Mouse (Mus musculus) liver, postnatal 0 days (tissue): ENCODE measurements at regions not wholly inside any gene's neighbourhood (a gene's known extent, or its start where the extent isn't known, plus 50 kb on each side); places are given as distances from the start of the nearest gene placed in this dataset.

ENCODE experiments used
- ATAC-seq: fragments of 200-750 bp; cut with Nextera tagmentation; 2 replicates; pipeline ENCODE4 v1.8.0; 2017; ENCODE audit warnings: mild to moderate bottlenecking, moderate library complexity
- DNase-seq: peaks from one replicate; pipeline ENCODE4 v3.0.0-alpha.2; 2016
- H3K27ac ChIP-seq: fragments of 300-500 bp; sonication (generic); 2 replicates; pipeline ENCODE4 v1.5.1; 2014; ENCODE audit warnings: antibody characterized with exemption, moderate library complexity, mild to moderate bottlenecking, low read depth
- H3K27me3 ChIP-seq: fragments of 300-500 bp; sonication (generic); 2 replicates; pipeline ENCODE4 v1.6.1; 2014; ENCODE audit warnings: low read length, control low read depth, mixed read lengths; ENCODE audit not compliant: insufficient read depth
- H3K36me3 ChIP-seq: fragments of 300-500 bp; sonication (generic); replicated peaks from 2 replicates; pipeline ENCODE4 v1.6.1; 2014; ENCODE audit warnings: mild to moderate bottlenecking, control low read depth, low read length, moderate library complexity, mixed read lengths; ENCODE audit not compliant: insufficient read depth
- H3K4me1 ChIP-seq: fragments of 300-500 bp; sonication (generic); 2 replicates; pipeline ENCODE4 v1.6.1; 2014; ENCODE audit warnings: antibody characterized with exemption, mild to moderate bottlenecking, control low read depth; ENCODE audit not compliant: insufficient read depth
- H3K4me2 ChIP-seq: fragments of 300-500 bp; sonication (generic); 2 replicates; pipeline ENCODE4 v1.6.1; 2014; ENCODE audit warnings: low read depth, mild to moderate bottlenecking, low read length, moderate library complexity, mixed read lengths
- H3K4me3 ChIP-seq: fragments of 300-500 bp; sonication (generic); 2 replicates; pipeline ENCODE4 v1.5.1; 2014; ENCODE audit warnings: low read depth, low read length
- H3K9ac ChIP-seq: fragments of 300-500 bp; sonication (generic); replicated peaks from 2 replicates; pipeline ENCODE4 v1.6.1; 2014; ENCODE audit warnings: mild to moderate bottlenecking, moderate library complexity
- H3K9me3 ChIP-seq: fragments of 300-500 bp; sonication (generic); 2 replicates; pipeline ENCODE4 v1.6.1; 2016; ENCODE audit warnings: mild to moderate bottlenecking, control low read depth, low read length, mixed read lengths
- CTCF ChIP-seq: sonication (generic); IDR thresholded peaks from 2 replicates; pipeline ENCODE4 v1.5.1; 2016; ENCODE audit warnings: antibody characterized with exemption, low read depth
- EP300 ChIP-seq: IDR thresholded peaks from 2 replicates; pipeline ENCODE4 v1.6.1; 2016; ENCODE audit warnings: antibody characterized with exemption, low read depth, mild to moderate bottlenecking
- WGBS: fragments of 180-500 bp; shearing (Covaris S2); extraction: QIAGEN DNeasy Blood & Tissue Kit; methylation state at CpG from one replicate; pipeline ENCODE4 v1.1.7; 2014; ENCODE audit not compliant: insufficient replicate concordance; 5-methylcytosine and 5-hydroxymethylcytosine counted together

DNA sequence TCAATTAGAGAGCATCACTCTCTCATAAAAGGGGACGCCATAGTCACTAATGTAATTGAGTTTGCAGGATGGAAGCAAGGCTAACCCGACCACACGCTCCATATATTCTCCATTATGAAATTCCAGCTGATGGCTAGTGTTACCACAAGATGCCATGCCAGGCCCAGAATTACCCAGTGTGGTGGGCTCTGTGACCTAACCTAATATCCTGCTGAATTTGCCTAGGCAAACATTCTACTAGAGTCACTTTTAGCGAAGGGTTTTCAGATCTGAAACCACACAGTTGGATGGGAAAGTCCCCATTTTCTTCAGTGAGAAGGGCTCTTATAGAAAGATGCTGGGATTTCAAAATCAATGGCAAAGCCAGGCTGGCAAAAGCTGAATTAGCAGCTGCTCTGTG is 177.8 kb upstream of the Klf3 start:
- H3K27me3 ChIP-seq, result no peaks in the 10 kb centered on the region
- TF ChIP-seq EP300 (no peak), CTCF (no peak)
- no peak overlapping the region for H3K4me3 ChIP-seq
- WGBS, result 77% methylated on average over 4 of the region's 4 CpGs
- H3K4me1 ChIP-seq, result peaks cover 10% of the 10 kb centered on the region
- H3K27ac ChIP-seq, result no peak overlapping the region
- H3K9ac ChIP-seq, result no peak overlapping the region
- no peaks in the 10 kb centered on the region for H3K9me3 ChIP-seq
- H3K36me3 ChIP-seq, result no peaks in the 10 kb centered on the region
- H3K4me2 ChIP-seq, result no peak overlapping the region
- DNase-seq (no peak), ATAC-seq (no peak)

DNA sequence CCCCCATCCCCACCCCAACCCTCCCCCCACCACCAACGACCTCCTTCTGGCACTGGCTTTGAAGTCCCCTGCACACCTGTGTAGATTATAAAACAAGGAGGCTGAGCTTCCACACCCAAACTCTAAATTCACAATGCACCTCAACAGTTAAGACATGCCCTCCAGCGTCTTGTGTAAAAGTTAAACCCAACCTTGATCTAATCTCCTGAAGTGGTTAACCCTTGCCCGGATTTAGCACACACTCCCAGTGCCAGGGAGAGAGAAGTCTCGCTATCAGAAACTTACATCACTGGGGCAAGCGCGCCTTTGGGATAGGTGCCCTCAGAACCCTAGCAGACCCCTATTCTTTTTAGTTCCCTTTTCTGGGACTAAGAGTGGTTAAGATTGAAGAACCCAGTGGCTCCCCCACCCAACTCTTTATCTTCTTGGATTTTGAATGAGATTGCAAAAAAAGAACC is 177.3 kb upstream of the Klf3 start:
- H3K27ac ChIP-seq, result no peak overlapping the region
- peaks cover 10% of the 10 kb centered on the region for H3K4me1 ChIP-seq
- no peaks in the 10 kb centered on the region for H3K36me3 ChIP-seq
- no peak overlapping the region for H3K4me3 ChIP-seq
- TF ChIP-seq EP300 (no peak), CTCF (no peak)
- H3K9me3 ChIP-seq, result no peaks in the 10 kb centered on the region
- no peaks in the 10 kb centered on the region for H3K27me3 ChIP-seq
- ATAC-seq (no peak), DNase-seq (no peak)
- WGBS, result 23% methylated on average over 6 of the region's 6 CpGs
- H3K9ac ChIP-seq, result no peak overlapping the region
- 0 out of 2 replicates have a peak overlapping the region, but pooled peaks have one; percentile 14 for H3K4me2 ChIP-seq

DNA sequence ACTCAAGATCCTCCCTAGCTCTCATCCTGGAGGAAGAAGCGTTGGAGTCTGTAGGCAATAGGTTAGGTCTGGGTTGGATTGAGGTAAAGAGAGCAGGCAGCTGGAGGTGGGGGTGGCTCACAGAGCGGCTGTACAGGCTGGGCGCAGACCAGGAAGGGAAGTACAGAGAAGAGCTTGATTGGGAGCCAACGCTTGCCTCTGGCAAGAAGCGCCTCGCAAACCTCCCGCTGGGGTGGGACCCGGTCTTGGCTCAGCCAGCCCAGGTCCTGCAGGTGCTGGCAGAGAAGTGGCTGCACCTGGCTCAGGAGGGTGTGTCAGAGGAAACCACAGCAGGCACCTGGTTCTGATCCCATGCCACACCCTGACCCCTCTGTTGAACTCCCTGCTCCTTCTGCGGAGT is 176.8 kb upstream of the Klf3 start:
- H3K4me3 ChIP-seq, result no peak overlapping the region
- DNase-seq (no peak), ATAC-seq (no peak)
- H3K36me3 ChIP-seq, result no peaks in the 10 kb centered on the region
- no peaks in the 10 kb centered on the region for H3K9me3 ChIP-seq
- H3K9ac ChIP-seq, result no peak overlapping the region; the same call in 1 of the 2 replicates
- no peaks in the 10 kb centered on the region for H3K27me3 ChIP-seq
- no peak overlapping the region for H3K27ac ChIP-seq
- no peak for TF ChIP-seq CTCF
- no peak for TF ChIP-seq EP300
- 21% methylated on average over 9 of the region's 9 CpGs for WGBS
- peaks cover 10% of the 10 kb centered on the region for H3K4me1 ChIP-seq
- H3K4me2 ChIP-seq, result peak overlapping the region; percentile 14; the same call in 1 of the 2 replicates

DNA sequence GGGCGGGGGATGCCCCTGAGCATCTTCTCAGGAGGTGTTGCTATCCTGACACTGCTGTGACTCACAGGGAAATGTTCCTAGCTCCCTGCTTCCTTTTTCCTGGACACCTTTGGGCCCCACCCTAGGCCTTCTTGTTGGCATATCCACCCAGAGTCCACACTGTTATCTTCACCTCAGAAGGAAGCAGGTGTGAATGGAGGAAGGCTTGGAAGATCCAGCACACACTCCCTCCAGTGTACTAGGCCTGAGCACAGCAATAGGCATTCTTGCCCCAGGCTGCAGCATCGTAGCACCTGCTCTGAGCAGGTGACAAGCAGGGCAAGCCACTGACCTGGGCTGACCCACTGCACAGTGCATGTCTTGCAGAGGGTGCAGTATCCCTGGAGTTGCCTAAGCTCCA is 172.6 kb upstream of the Klf3 start:
- TF ChIP-seq EP300 (no peak), CTCF (no peak)
- no peak overlapping the region for H3K4me3 ChIP-seq
- H3K27me3 ChIP-seq, result no peaks in the 10 kb centered on the region
- no peak for ATAC-seq
- H3K36me3 ChIP-seq, result no peaks in the 10 kb centered on the region
- no peak overlapping the region for H3K4me2 ChIP-seq
- no peak overlapping the region for H3K27ac ChIP-seq
- no peak for DNase-seq
- H3K9ac ChIP-seq, result no peak overlapping the region
- no peaks in the 10 kb centered on the region for H3K9me3 ChIP-seq
- 85% methylated on average over 2 of the region's 2 CpGs for WGBS
- H3K4me1 ChIP-seq, result peaks cover 10% of the 10 kb centered on the region

DNA sequence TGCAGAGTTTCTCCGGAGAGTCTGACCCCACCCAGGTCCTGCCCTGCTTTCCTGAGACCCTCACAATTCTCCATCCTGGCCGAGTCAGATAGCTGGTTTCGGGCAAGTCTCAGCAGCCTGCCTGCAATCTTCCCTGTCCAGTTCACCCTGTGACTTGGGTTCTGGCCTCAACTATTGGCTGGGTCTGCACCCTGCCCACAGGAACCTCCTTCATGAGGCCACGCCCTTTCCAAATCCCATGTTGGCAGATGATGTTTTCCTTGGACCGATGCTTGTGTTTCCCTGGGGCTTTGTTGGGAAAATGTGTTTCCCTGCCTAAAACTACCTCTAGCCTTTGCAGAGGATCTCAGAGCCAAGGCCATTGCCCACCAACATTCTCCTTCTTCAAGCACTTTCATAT is 171.0 kb upstream of the Klf3 start:
- WGBS, result 77% methylated on average over 5 of the region's 5 CpGs
- no peak for ATAC-seq

DNA sequence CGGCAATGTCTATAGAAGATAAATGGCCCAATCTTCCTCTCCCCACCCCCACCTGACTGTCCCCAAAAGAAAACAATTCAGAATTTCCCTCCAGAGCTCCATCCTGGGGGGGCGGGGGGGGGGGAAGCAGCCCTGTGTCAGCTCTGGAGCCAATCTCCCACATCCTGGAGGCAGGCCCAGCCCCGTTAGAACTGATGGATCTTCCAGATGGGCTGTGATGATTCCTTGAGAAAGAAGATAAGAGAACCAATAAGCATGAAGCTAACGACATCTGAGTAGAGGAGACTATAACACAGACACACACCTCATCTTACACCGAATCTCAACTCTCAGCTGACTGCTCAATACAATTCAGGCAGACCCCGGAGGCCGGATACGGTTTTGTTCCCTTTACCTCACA is 169.2 kb upstream of the Klf3 start:
- Histone ChIP-seq H3K27ac (no peak overlapping the region), H3K9ac (no peak overlapping the region), H3K4me3 (no peak overlapping the region), H3K4me1 (peaks cover 7% of the 10 kb centered on the region), H3K4me2 (no peak overlapping the region), H3K27me3 (no peaks in the 10 kb centered on the region), H3K36me3 (no peaks in the 10 kb centered on the region), H3K9me3 (no peaks in the 10 kb centered on the region)
- TF ChIP-seq EP300 (no peak), CTCF (no peak)
- DNase-seq (no peak), ATAC-seq (no peak)
- WGBS, result 75% methylated on average over 8 of the region's 8 CpGs

More for the DNA sequence above, 171.0 kb upstream of the Klf3 start:
- Histone ChIP-seq H3K36me3 (no peaks in the 10 kb centered on the region), H3K9ac (no peak overlapping the region), H3K9me3 (no peaks in the 10 kb centered on the region), H3K27ac (no peak overlapping the region), H3K4me3 (no peak overlapping the region), H3K27me3 (no peaks in the 10 kb centered on the region), H3K4me2 (no peak overlapping the region), H3K4me1 (peaks cover 7% of the 10 kb centered on the region)
- TF ChIP-seq CTCF, result no peak
- no peak for TF ChIP-seq EP300
- no peak for DNase-seq

DNA sequence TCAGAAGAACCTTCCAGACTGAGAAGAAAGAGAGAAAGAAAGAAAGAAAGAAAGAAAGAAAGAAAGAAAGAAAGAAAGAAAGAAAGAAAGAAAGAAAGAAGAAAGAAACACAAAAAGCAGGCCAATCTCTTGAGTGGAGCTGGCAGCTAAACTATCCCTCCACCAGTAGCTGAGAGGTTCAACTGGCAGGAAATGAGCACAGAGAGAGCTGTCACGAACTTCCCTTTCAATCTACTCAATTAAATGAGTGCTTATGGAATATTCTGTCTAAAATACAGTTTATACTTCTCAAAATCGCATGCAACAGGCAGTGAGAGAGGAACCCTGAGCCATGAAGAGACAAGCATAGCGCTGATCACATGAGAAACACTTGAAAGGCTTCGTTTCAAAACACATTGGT is 168.5 kb upstream of the Klf3 start:
- H3K4me3 ChIP-seq, result no peak overlapping the region
- H3K27me3 ChIP-seq, result no peaks in the 10 kb centered on the region
- H3K9me3 ChIP-seq, result no peaks in the 10 kb centered on the region
- H3K4me2 ChIP-seq, result no peak overlapping the region
- TF ChIP-seq CTCF (no peak), EP300 (no peak)
- peaks cover 7% of the 10 kb centered on the region for H3K4me1 ChIP-seq
- DNase-seq, result no peak
- no peak overlapping the region for H3K27ac ChIP-seq
- no peaks in the 10 kb centered on the region for H3K36me3 ChIP-seq
- no peak for ATAC-seq
- WGBS, result 52% methylated on average over 4 of the region's 4 CpGs
- H3K9ac ChIP-seq, result no peak overlapping the region
